Mouse (Mus musculus) limb, embryonic 14.5 days (tissue): ENCODE data around the gene Fam173a. TPM values are rescaled to one million over a fixed set of nuclear protein-coding genes. Genes with fewer than 3 reads are reported as not detected.

ENCODE experiments used
- ATAC-seq: fragments of 200-750 bp; cut with Nextera tagmentation; 2 replicates; pipeline ENCODE4 v1.8.0; 2017; ENCODE audit warnings: low read depth, moderate number of reproducible peaks, moderate TSS enrichment; ENCODE audit not compliant: low FRiP score
- DNase-seq: peaks from one replicate; pipeline ENCODE4 v3.0.0-alpha.2; 2015; ENCODE audit warnings: low spot score
- H3K27ac ChIP-seq: fragments of 300-500 bp; sonication (generic); replicated peaks from 2 replicates; pipeline ENCODE4 v1.5.1; 2014; ENCODE audit warnings: low read depth, mild to moderate bottlenecking, low read length, moderate library complexity, mixed read lengths
- H3K27me3 ChIP-seq: fragments of 300-500 bp; sonication (generic); 2 replicates; pipeline ENCODE4 v1.6.1; 2014; ENCODE audit warnings: low read length, mixed read lengths; ENCODE audit not compliant: control insufficient read depth, insufficient read depth
- H3K36me3 ChIP-seq: fragments of 300-500 bp; sonication (generic); 2 replicates; pipeline ENCODE4 v1.6.1; 2014; ENCODE audit warnings: mild to moderate bottlenecking, low read length, moderate library complexity, mixed read lengths; ENCODE audit not compliant: control insufficient read depth, insufficient read depth
- H3K4me1 ChIP-seq: fragments of 300-500 bp; sonication (generic); 2 replicates; pipeline ENCODE4 v1.6.1; 2014; ENCODE audit warnings: antibody characterized with exemption, low read length, mixed read lengths; ENCODE audit not compliant: control insufficient read depth, insufficient read depth
- H3K4me2 ChIP-seq: fragments of 300-500 bp; sonication (generic); replicated peaks from 2 replicates; pipeline ENCODE4 v1.6.1; 2014; ENCODE audit warnings: low read depth, mild to moderate bottlenecking, low read length, moderate library complexity; ENCODE audit not compliant: severe bottlenecking
- H3K4me3 ChIP-seq: fragments of 300-500 bp; sonication (generic); replicated peaks from 2 replicates; pipeline ENCODE4 v1.5.1; 2014; ENCODE audit warnings: low read length
- H3K9ac ChIP-seq: fragments of 300-500 bp; sonication (generic); 2 replicates; pipeline ENCODE4 v1.6.1; 2014; ENCODE audit warnings: mild to moderate bottlenecking, low read depth, low read length, moderate library complexity; ENCODE audit not compliant: severe bottlenecking
- H3K9me3 ChIP-seq: fragments of 300-500 bp; sonication (generic); 2 replicates; pipeline ENCODE4 v1.6.1; 2016; ENCODE audit warnings: low read length; ENCODE audit not compliant: control insufficient read depth
- POLR2A ChIP-seq: fragments of 200-500 bp; IDR thresholded peaks from 2 replicates; pipeline ENCODE4 v1.8.0; 2012; ENCODE audit warnings: inconsistent platforms, mild to moderate bottlenecking, moderate library complexity, borderline replicate concordance; ENCODE audit not compliant: insufficient read depth, insufficient read length; ENCODE audit errors: extremely low read depth
- WGBS: fragments of 180-500 bp; shearing (Covaris S2); extraction: QIAGEN DNeasy Blood & Tissue Kit; methylation state at CpG from one replicate; pipeline ENCODE4 v1.1.7; 2014; 5-methylcytosine and 5-hydroxymethylcytosine counted together
- polyA plus RNA-seq, 2 experiments: library from polyadenylated mRNA; depleted of rRNA in 1 of 2; stranded (reverse) in 1 of 2; unstranded in 1 of 2; fragments of >200 nt; fragmentation: Nextera tagmentation in 1 of 2; extraction: Ambion mirVana in 1 of 2; gene quantifications; 2 replicates each; pipeline versions ENCODE4 v1.2.1 to v1.2.3; 2012 to 2014

Fam173a gene
- polyA plus RNA-seq, 2 experiments = 73.8 to 117 TPM

GRCm38 (mm10) chr17:25837533-25837932, 44.8 kb upstream of the Fam173a start:
- Histone ChIP-seq H3K27ac (no peak overlapping the region; the same call in 1 of the 2 replicates), H3K9me3 (no peaks in the 10 kb centered on the region), H3K36me3 (peaks cover 56% of the 10 kb centered on the region), H3K4me2 (peak overlapping the region; percentile 75; the same call in 1 of the 2 replicates), H3K4me1 (peaks cover 34% of the 10 kb centered on the region), H3K27me3 (no peaks in the 10 kb centered on the region), H3K4me3 (peak overlapping the region; percentile 34; the same call in 1 of the 2 replicates), H3K9ac (peak overlapping the region; percentile 8; the same call in 1 of the 2 replicates)
- ATAC-seq = no peak
- 47% methylated on average over 3 of the region's 3 CpGs for WGBS
- no peak for DNase-seq
- TF ChIP-seq POLR2A = no peak

DNA sequence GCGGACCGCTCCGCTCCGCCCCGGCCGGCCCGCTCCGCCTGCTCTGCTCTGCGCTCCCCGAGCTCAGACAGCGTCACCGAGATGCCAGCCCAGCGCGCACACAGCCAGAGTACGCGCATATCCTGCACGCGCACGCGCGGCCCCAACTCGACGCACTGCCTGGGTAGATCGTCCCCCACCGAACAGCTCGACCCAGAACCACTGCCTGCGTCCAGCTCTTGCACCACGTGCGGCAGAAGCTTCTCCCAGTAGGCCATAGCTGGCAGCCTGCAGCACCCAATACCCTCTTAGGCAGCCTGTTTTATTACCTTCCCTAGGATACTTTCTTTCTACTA, 44.3 kb upstream of the Fam173a start, which contains the start of gene Rhbdl1:
Rhbdl1 (minus strand) TSS at position 220 of the 335 bp plus-strand sequence.
- no peak for DNase-seq
- H3K4me3 ChIP-seq = peak within 1 kb of the TSS; percentile 34
- peak within 1 kb of the TSS; percentile 75 for H3K4me2 ChIP-seq
- no peak within 1 kb of the TSS; the same call in 1 of the 2 replicates for H3K27ac ChIP-seq
- peak; percentile 6 for ATAC-seq
- H3K9ac ChIP-seq = peak within 1 kb of the TSS; percentile 53
- peaks cover 51% of the 10 kb centered on the region for H3K36me3 ChIP-seq
- H3K27me3 ChIP-seq = no peaks in the 10 kb centered on the region
- H3K4me1 ChIP-seq = peaks cover 35% of the 10 kb centered on the region
- 0% methylated on average over 6 of the region's 29 CpGs for WGBS
- TF ChIP-seq POLR2A = no peak
- H3K9me3 ChIP-seq = no peaks in the 10 kb centered on the region

GRCm38 (mm10) chr17:25836397-25837075, 43.8 kb upstream of the Fam173a start:
- Histone ChIP-seq H3K4me1 (peaks cover 40% of the 10 kb centered on the region), H3K9ac (peak overlapping the region; percentile 53), H3K27ac (no peak overlapping the region), H3K4me2 (peak overlapping the region; percentile 75), H3K36me3 (peaks cover 49% of the 10 kb centered on the region), H3K4me3 (peak overlapping the region; percentile 34), H3K9me3 (no peaks in the 10 kb centered on the region), H3K27me3 (no peaks in the 10 kb centered on the region)
- WGBS = 37% methylated on average over 14 of the region's 23 CpGs
- ATAC-seq (no peak), DNase-seq (no peak)
- no peak for TF ChIP-seq POLR2A

DNA sequence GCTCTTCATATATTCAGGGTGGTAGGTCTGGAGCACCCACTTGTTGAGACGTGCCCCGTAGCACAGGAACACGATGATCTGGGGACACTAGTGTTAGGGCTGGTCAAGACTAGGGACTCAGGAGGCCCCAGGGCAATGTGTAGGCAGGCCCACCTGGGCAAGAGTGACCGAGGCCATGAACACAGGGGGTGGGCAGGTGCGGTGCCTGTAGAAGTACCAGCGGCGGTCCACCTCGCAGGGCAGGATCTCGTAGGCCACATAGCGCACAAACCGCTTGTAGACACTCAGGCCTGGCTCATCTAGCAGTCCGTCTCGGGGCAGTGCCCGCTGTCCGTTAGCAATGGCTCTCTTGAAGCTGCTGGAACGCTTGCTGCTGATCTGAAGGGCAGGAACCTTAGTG, 43.1 kb upstream of the Fam173a start:
- ATAC-seq = no peak
- no peak overlapping the region for H3K4me3 ChIP-seq

DNA sequence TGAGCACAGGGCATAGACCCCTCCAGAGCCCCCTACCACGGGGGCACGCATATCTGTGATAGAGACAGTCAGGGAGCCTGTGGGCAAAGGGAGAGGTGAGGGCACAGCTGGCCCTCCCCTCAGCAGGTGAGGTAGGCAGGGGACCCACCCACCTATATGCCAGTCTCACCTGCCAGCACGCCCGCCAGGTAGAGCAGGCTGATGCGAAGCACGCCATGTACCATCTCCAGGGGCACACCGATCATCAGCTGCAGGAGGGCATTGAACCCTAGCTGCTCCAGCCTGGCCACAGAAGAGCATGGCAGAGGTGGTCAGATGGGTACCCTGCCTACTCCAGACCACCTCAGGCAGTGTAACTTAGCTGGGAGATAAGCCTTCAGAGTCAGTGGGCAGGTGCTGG, 42.6 kb upstream of the Fam173a start:
- Histone ChIP-seq H3K9me3 (no peaks in the 10 kb centered on the region), H3K4me2 (no peak overlapping the region), H3K36me3 (peaks cover 49% of the 10 kb centered on the region), H3K27me3 (no peaks in the 10 kb centered on the region), H3K4me3 (no peak overlapping the region), H3K27ac (no peak overlapping the region), H3K4me1 (peaks cover 47% of the 10 kb centered on the region), H3K9ac (no peak overlapping the region)
- DNase-seq = no peak
- no peak for ATAC-seq
- TF ChIP-seq POLR2A = no peak
- 87% methylated on average over 7 of the region's 7 CpGs for WGBS

More for the DNA sequence above, 43.1 kb upstream of the Fam173a start:
- H3K9ac ChIP-seq = no peak overlapping the region
- H3K36me3 ChIP-seq = peaks cover 49% of the 10 kb centered on the region
- no peak for DNase-seq
- no peaks in the 10 kb centered on the region for H3K27me3 ChIP-seq
- H3K4me2 ChIP-seq = no peak overlapping the region
- no peaks in the 10 kb centered on the region for H3K9me3 ChIP-seq
- H3K4me1 ChIP-seq = peaks cover 47% of the 10 kb centered on the region
- H3K27ac ChIP-seq = no peak overlapping the region
- 88% methylated on average over 16 of the region's 16 CpGs for WGBS
- TF ChIP-seq POLR2A = no peak
